Mouse (Mus musculus): Measurements from ENCODE around the gene Pou1f1. TPM values are rescaled to one million over a fixed set of nuclear protein-coding genes. Genes with fewer than 3 reads are reported as not detected.

The Pou1f1 gene
- total RNA-seq, 2 experiments from 2014 or later, result not detected

DNA sequence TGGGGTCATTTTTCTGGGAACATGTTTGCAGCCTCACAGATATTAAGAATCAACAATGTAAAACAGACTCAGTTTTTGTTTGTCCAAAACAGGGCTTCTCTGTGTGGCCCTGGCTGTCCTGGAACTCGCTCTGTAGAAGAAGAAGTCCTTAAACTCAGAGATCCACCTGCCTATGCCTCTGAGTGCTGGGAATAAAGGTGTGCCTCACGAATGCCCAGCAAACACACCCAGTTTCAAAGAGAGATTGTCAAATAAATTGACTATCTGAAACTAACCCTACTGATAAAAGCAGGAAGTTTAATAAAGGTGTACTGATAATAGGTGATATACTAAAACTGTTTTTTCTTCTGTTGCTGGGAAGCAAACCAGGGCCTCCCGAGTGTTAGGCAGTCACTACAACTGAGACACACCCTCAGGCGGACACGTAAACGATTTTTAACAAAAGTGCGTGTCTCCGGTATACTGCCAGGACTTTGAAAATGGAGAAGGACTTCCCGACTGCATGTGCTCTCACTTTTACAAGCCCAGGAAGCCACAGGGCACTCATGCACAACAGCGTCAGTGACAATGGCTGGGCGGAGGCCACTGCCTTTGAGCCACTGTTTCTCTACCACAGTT, 23.5 kb downstream of the Pou1f1 start:
- no peak for TF ChIP-seq CTCF (IDR thresholded peaks at IDR 0.05)
- no peak overlapping the region for H3K4me3 ChIP-seq
- intact Hi-C loops (cut with DNase I), result no loop called here
- DNase-seq (ENCODE audit: extremely low spot score in 1 of 2, low spot score in 2 of 2), result no peak
- H3K27ac ChIP-seq, result no peak overlapping the region

DNA sequence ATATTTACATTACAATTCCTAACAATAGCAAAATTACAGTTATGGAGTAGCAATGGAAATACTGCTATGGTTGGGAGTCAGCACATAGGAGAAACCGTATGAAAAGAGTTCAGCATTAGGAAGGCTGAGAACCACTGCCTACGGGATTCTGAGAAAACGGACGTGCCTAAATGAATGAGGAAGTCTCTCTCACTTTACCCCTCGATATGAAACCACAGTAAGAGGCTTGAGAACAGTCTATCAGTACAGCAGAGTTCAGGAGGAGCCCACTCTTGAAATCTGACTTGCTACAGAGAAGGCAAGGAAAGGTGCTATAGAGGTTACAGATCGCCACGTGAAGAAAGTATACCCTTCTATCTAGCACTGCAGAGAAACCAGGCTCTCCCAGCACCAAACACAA, 28.6 kb downstream of the Pou1f1 start:
- intact Hi-C loops (cut with DNase I), result no loop called here
- Histone ChIP-seq H3K4me3 (no peak overlapping the region), H3K27ac (no peak overlapping the region)
- no peak for DNase-seq (ENCODE audit: extremely low spot score in 1 of 2, low spot score in 2 of 2)
- no peak for TF ChIP-seq CTCF (IDR thresholded peaks at IDR 0.05)

DNA sequence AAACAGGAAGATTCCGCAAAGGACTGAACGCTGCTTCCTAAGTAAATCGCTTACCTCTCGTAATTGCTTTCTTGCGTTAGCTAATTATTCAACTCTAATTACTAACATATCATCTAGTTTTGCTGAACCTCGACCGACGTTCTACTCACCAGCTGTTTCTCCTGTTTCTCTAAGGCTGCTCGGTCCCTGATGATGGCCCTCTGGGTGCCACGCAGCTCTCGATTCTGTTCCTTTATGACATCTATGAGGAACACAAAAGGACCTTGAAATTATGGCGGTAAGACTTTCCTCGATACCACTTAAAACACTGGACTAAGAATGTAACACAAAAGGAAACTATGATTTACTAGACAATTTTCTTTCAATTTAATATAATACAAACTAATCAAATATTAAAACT, 30.5 kb downstream of the Pou1f1 start:
- no peak for TF ChIP-seq CTCF (IDR thresholded peaks at IDR 0.05)
- no peak overlapping the region for H3K27ac ChIP-seq
- no peak overlapping the region for H3K4me3 ChIP-seq
- intact Hi-C loops (cut with DNase I), result no loop called here
- no peak for DNase-seq (ENCODE audit: extremely low spot score in 1 of 2, low spot score in 2 of 2)

DNA sequence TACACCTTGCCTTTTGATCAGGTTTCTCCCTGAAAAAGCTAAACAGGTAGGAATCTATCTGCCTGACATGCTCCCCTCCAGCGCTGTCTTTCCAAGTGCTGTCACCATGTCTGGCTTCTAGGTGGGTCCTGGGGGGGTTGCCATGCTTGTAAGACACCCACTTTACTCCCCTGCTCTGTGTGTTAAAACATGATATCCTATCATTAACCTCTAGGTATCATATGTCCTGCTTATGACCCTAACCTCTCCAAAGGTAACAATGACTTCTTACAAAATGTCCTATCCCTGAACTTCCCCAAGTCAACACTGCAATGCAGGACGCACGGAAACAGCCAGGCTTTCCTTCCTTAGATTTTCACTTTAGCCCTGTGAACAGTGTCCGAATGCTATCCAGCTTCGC, 34.0 kb downstream of the Pou1f1 start:
- no peak for TF ChIP-seq CTCF (IDR thresholded peaks at IDR 0.05)
- intact Hi-C loops (cut with DNase I), result no loop called here
- H3K4me3 ChIP-seq, result no peak overlapping the region
- no peak overlapping the region for H3K27ac ChIP-seq
- no peak for DNase-seq (ENCODE audit: extremely low spot score in 1 of 2, low spot score in 2 of 2)

DNA sequence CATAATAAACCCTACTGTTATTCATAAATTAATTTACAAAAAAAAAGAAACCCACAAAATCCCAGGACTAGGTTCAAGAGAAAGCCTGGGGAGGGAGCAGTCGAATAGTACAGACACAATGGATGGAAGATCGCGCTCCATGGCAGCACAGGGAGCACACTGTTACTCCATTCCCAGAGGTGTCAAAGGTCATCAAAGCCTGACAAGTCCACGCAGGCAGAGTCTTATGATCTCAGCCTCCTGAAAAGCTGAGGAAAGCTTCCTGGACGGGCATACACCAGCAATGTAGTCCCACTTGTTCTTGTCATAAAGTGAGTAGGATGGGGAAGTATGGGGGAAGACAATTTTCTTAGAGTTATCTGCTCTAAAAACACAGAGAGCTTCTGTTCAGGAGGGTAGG, 37.1 kb downstream of the Pou1f1 start:
- intact Hi-C loops (cut with DNase I), result no loop called here
- no peak for DNase-seq (ENCODE audit: extremely low spot score in 1 of 2, low spot score in 2 of 2)
- no peak for TF ChIP-seq CTCF (IDR thresholded peaks at IDR 0.05)
- no peak overlapping the region for H3K27ac ChIP-seq
- no peak overlapping the region for H3K4me3 ChIP-seq

DNA sequence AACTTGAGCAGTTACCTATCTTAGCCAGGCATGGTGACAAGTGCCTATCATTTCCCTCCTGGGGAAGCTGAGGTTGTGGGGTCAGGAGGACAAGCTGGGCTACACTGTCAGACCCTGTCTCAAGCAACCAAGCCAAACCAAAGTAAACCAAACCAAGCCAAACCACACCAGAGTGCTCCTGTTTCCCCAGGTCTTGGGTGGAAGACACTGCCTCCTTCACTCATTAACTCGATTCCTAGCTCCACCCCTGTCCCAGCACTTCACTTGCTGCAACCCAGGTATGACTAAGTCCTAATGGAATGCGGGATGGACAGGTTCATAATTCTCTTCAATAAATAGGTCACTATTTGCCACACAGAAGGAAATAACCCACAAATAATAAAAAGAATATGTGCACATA, 39.3 kb downstream of the Pou1f1 start:
- no peak for DNase-seq (ENCODE audit: extremely low spot score in 1 of 2, low spot score in 2 of 2)
- TF ChIP-seq CTCF (IDR thresholded peaks at IDR 0.05), result no peak
- intact Hi-C loops (cut with DNase I), result no loop called here

DNA sequence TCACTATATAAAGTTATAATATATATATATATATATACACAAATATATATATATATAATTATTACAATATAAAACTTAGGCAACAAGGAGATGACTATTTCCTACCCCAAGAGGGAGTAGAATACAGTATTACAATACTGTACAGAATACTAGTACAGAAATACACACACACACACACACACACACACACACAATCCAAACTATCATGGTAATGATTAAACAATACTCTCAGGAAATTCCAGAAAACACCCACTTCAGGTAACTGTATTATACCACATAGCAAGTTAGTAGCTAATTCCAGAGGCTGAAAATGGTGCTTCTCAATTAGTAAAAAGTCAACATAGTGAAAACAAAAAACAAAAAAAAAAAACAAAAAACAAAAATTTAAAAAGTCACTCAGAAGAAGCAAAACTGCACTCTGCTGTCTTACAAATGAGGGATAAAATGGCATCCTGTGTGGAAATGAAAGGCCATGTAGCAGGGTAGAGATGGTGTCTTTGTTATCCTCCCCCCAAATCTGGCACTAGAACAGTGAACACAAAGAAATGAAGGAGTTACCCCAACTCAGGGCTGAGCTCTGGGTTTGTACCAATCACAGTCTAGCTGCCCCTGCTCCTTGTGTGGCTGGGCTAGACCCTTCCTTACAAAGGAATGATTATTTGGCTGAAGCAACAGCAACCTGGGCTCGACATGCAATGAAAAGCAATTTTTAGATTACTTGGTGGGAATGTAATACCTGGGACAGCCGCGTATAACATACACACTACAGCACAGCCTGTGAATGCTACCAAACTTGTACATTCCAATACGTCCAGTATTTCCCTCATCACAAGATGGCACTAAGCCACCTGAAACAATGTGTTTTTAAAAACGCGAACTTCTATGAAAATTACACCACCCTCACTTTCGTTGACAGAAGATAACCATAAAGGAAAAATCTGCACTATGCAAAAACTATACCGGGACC, 41.0 kb downstream of the Pou1f1 start:
- Histone ChIP-seq H3K27ac (peak overlapping the region; percentile 93; the same call in 1 of the 2 replicates), H3K4me3 (peak overlapping the region; percentile 84)
- intact Hi-C loops (cut with DNase I), result no loop called here
- no peak for DNase-seq (ENCODE audit: extremely low spot score in 1 of 2, low spot score in 2 of 2)
- TF ChIP-seq CTCF (IDR thresholded peaks at IDR 0.05), result no peak; the same call in 1 of the 2 replicates

More for the DNA sequence above, 39.3 kb downstream of the Pou1f1 start:
- H3K4me3 ChIP-seq, result no peak overlapping the region
- H3K27ac ChIP-seq, result no peak overlapping the region

DNA sequence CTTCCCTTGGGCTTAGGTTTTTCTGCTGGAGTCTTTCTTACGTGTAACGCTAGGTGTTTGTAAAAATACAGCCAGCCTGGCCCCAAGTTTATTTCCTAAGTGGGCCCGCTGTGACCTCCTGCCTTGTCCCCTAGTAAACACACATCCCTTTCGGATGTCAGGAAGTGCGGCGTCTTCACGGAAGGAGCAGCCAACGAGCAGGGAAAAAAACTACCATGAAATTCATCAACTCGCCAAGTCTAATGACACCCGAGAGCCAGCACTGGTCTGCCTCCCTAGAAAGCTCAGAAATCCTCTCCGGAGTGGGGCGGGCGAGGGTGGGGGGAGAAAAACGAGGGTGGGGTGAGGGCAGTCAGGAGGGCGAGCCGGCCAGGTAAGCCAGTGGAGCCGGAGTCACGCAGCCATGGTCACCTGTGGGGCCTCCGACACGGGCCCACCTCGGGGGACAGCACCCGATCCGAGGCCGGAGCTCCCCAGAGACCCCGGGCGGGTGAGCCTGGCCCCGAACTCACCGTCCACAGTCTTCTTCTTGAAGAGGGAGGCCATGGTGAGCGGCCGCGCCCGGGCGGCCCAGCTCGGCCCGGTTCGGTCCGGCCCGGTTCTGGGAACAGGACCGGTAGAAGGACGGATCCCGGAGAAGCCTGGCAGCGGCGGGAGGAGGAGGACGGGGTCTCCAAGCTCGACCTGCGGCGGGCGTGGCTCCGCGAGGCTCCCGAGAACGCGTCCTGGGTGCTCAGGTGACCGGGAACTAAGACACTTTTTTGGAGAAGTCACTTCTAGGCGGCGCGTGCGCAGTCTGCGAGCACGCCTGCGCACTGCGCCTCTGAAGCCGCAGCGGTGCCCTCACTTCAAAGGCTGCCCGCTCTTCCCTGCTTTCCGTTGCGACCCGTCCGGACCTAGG, 41.9 kb downstream of the Pou1f1 start, which contains the start of gene Chmp2b:
Chmp2b (minus strand) TSS at position 764 of the 901 bp plus-strand sequence.
- Histone ChIP-seq H3K4me3 (peak within 1 kb of the TSS; percentile 84), H3K27ac (peak within 1 kb of the TSS; percentile 93)
- peak; percentile 80 to 86 for DNase-seq (ENCODE audit: extremely low spot score in 1 of 2, low spot score in 2 of 2)
- no peak; the same call in 1 of the 2 replicates for TF ChIP-seq CTCF (IDR thresholded peaks at IDR 0.05)
- intact Hi-C loops (cut with DNase I), result no loop called here

DNA sequence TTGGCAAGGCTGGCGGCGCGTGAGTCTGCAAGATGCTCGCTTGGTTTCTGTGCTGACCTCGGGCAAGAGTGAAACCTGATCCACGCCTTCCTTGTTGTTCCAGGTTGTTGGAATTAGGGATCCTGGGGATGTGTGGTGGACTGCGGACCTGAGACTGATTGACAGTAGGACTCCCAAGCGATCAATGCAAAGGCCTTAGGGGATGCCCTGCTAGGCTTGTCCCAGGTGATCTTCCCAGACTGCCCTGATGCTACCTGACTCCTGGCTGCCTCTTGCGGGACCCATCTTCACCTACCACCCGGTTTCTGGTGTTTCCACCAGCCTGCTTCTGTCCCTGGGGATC, 42.5 kb downstream of the Pou1f1 start:
- peak overlapping the region; percentile 84 for H3K4me3 ChIP-seq
- DNase-seq (ENCODE audit: extremely low spot score in 1 of 2, low spot score in 2 of 2), result no peak
- intact Hi-C loops (cut with DNase I), result no loop called here
- no peak for TF ChIP-seq CTCF (IDR thresholded peaks at IDR 0.05)
- H3K27ac ChIP-seq, result peak overlapping the region; percentile 93

DNA sequence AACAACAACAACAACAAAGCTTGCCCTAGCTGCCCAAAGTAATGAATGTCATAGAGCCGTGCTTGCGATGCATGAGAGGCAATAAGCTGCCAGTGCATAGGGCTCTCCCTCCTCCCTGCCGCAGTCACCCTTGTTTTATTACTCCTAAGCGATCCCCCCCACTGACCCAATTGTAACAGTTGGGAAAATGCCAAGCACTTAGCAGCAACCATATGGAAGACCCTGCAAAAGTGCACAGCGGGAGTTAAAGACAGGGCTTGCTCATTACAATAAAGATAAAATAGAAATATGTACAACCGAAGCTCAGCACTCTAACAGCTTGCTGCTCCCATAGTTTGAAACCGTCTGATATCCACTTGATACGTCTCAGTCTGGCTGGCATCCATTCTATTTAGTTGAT, 44.0 kb downstream of the Pou1f1 start:
- H3K4me3 ChIP-seq, result no peak overlapping the region
- DNase-seq (ENCODE audit: extremely low spot score in 1 of 2, low spot score in 2 of 2), result no peak
- H3K27ac ChIP-seq, result no peak overlapping the region
- intact Hi-C loops (cut with DNase I), result no loop called here
- no peak for TF ChIP-seq CTCF (IDR thresholded peaks at IDR 0.05)

DNA sequence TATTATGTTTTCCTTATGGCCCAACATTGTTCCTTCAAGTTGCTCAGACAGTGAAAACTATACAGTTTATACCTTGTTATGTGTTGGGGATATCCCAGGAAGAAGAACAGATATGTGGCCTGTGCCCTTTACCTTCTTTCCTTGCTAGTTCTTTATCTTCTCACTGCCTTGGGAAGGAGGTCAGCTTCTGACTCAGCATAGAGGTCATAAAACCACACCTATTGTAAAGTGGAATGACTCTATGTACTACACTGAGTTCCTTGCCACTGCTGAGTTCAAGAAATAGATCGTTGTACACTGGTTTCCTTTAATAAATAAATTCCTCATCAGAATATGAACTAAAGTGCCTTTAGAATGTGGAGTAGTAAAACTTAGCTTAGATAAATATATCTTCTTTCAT, 44.6 kb downstream of the Pou1f1 start:
- no peak for TF ChIP-seq CTCF (IDR thresholded peaks at IDR 0.05)
- intact Hi-C loops (cut with DNase I), result no loop called here
- no peak for DNase-seq (ENCODE audit: extremely low spot score in 1 of 2, low spot score in 2 of 2)
- Histone ChIP-seq H3K27ac (no peak overlapping the region), H3K4me3 (no peak overlapping the region)
